Mouse (Mus musculus) ovary, adult 18-20 months (tissue): ENCODE results near the gene Tom1.
A peak's percentile ranks its signal among the peaks of the same experiment; 100 is the strongest.

Experiments used
- DNase-seq: peaks from one replicate; pipeline ENCODE4 v3.0.0; 2022; ENCODE audit warnings: low spot score, mixed read lengths

Tom1 gene

GRCm38 (mm10) chr8:75042171-75042570, 8.7 kb downstream of the Tom1 start:
- DNase-seq: no peak

- DNase-seq: no peak
These were observed 9.5 kb downstream of the Tom1 start for GRCm38 (mm10) chr8:75042974-75043373.

GRCm38 (mm10) chr8:75046303-75046702, 12.8 kb downstream of the Tom1 start:
- DNase-seq: no peak

GRCm38 (mm10) chr8:75047784-75048183, 14.3 kb downstream of the Tom1 start:
- DNase-seq: no peak

- no peak for DNase-seq
These were observed 19.8 kb downstream of the Tom1 start for GRCm38 (mm10) chr8:75053342-75053741.

GRCm38 (mm10) chr8:75055673-75056072, 22.2 kb downstream of the Tom1 start:
- DNase-seq: no peak

GRCm38 (mm10) chr8:75060022-75060421, 26.5 kb downstream of the Tom1 start:
- DNase-seq: no peak

GRCm38 (mm10) chr8:75060815-75061214, 27.3 kb downstream of the Tom1 start:
- DNase-seq: no peak

GRCm38 (mm10) chr8:75063290-75063689, 29.8 kb downstream of the Tom1 start:
- peak; percentile 11 for DNase-seq

- DNase-seq: no peak
These were observed 31.3 kb downstream of the Tom1 start for GRCm38 (mm10) chr8:75064790-75065189.

- no peak for DNase-seq
These were observed 33.8 kb downstream of the Tom1 start for GRCm38 (mm10) chr8:75067287-75067686.

- no peak for DNase-seq
These were observed 36.8 kb downstream of the Tom1 start for GRCm38 (mm10) chr8:75070297-75070696.

GRCm38 (mm10) chr8:75071627-75072346, 38.3 kb downstream of the Tom1 start:
- DNase-seq: peak; percentile 47

- DNase-seq: no peak
These were observed 41.4 kb downstream of the Tom1 start for GRCm38 (mm10) chr8:75074876-75075275.

- no peak for DNase-seq
These were observed 44.7 kb downstream of the Tom1 start for GRCm38 (mm10) chr8:75078215-75078614.

GRCm38 (mm10) chr8:75078851-75079250, 45.3 kb downstream of the Tom1 start:
- peak; percentile 58 for DNase-seq

GRCm38 (mm10) chr8:75081364-75082040, 48.0 kb downstream of the Tom1 start:
- DNase-seq: no peak

GRCm38 (mm10) chr8:75082181-75082805, 48.8 kb downstream of the Tom1 start:
- no peak for DNase-seq

GRCm38 (mm10) chr8:75083846-75084245, 50.3 kb downstream of the Tom1 start:
- peak; percentile 93 for DNase-seq

GRCm38 (mm10) chr8:75084382-75085064, 51.0 kb downstream of the Tom1 start:
- no peak for DNase-seq

GRCm38 (mm10) chr8:75086002-75086401, 52.5 kb downstream of the Tom1 start:
- DNase-seq: no peak

GRCm38 (mm10) chr8:75087127-75087526, 53.6 kb downstream of the Tom1 start:
- DNase-seq: no peak
